Mouse (Mus musculus) megakaryocyte, embryonic 14.5 days (primary cell): ENCODE data around the gene Nsl1. TPM values are rescaled to one million over a fixed set of nuclear protein-coding genes. Genes with fewer than 3 reads are reported as not detected.

Experiments
- H3K27me3 ChIP-seq: replicated peaks from 2 replicates; pipeline ENCODE3; 2012; ENCODE audit warnings: inconsistent platforms
- H3K36me3 ChIP-seq: replicated peaks from 2 replicates; pipeline ENCODE3; 2012; ENCODE audit warnings: low read length, inconsistent platforms, mixed read lengths
- H3K4me1 ChIP-seq: 2 replicates; pipeline ENCODE4 v1.6.1; 2012; ENCODE audit warnings: inconsistent platforms
- H3K4me3 ChIP-seq: replicated peaks from 2 replicates; pipeline ENCODE3; 2012; ENCODE audit warnings: moderate library complexity, mild to moderate bottlenecking, inconsistent platforms
- H3K9me3 ChIP-seq: 2 replicates; pipeline ENCODE4 v1.6.1; 2012; ENCODE audit warnings: inconsistent platforms
- FLI1 ChIP-seq: IDR thresholded peaks from 2 replicates; pipeline ENCODE4 v1.6.1; 2012; ENCODE audit warnings: low read length, inconsistent platforms, mixed read lengths
- GATA1 ChIP-seq: IDR thresholded peaks from 3 replicates; pipeline ENCODE4 v1.6.1; 2012; ENCODE audit warnings: mixed read lengths, low read length, inconsistent platforms, borderline replicate concordance
- polyA plus RNA-seq: library from polyadenylated mRNA; stranded (reverse); fragments of >175 nt; gene quantifications from 2 replicates; pipeline ENCODE4 v1.2.3, GENCODE M21; 2012; ENCODE audit warnings: low replicate concordance; ENCODE audit not compliant: insufficient read depth

Nsl1 gene
- polyA plus RNA-seq, 1 experiment, result 1.3 TPM

GRCm38 (mm10) chr1:191053555-191053954 is 9.3 kb upstream of the Nsl1 start:
- H3K36me3 ChIP-seq, result peaks cover 64% of the 10 kb centered on the region
- TF ChIP-seq FLI1 (no peak), GATA1 (no peak)
- H3K9me3 ChIP-seq, result no peaks in the 10 kb centered on the region
- no peaks in the 10 kb centered on the region for H3K27me3 ChIP-seq
- H3K4me1 ChIP-seq, result peaks cover 56% of the 10 kb centered on the region
- H3K4me3 ChIP-seq, result no peak overlapping the region

DNA sequence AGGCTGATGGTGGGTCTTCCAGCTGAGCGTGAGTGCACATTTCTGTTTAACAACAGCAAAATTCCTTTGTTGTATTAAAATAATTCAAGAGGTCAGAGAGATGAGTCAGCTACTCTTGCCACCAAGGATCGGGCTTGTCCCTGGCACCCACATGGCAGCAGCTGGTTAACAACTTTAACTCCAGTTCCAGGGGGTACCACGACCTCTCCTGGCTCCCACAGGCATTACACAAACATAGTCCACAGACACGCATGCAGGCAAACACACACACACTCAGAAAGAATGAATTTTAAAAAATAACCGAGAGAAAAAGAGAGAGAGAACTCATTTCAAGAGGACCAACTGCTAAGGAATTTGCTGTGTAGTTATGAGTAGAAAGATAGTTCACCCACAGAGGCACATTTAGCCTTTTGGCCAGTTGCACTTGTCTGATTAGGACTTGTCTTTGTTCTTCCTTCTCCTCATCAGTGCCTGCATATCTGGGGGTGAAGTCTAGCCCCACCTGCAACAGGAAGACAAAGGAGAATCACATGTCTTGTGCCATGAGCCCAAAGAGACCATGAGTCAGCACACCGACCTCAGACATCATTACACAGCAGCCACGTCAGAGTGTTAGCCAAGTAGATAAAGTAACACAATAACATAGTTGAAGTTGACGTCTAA is 7.8 kb upstream of the Nsl1 start:
- Histone ChIP-seq H3K4me3 (peak overlapping the region; percentile 84), H3K9me3 (no peaks in the 10 kb centered on the region), H3K27me3 (no peaks in the 10 kb centered on the region), H3K36me3 (peaks cover 64% of the 10 kb centered on the region), H3K4me1 (peaks cover 57% of the 10 kb centered on the region)
- TF ChIP-seq FLI1 (no peak), GATA1 (peak; percentile 55; the same call in 1 of the 3 replicates)

- Histone ChIP-seq H3K9me3 (no peaks in the 10 kb centered on the region), H3K27me3 (no peaks in the 10 kb centered on the region), H3K4me3 (peak overlapping the region; percentile 84), H3K36me3 (peaks cover 61% of the 10 kb centered on the region), H3K4me1 (peaks cover 59% of the 10 kb centered on the region)
- TF ChIP-seq FLI1 (no peak), GATA1 (no peak)
Observed at GRCm38 (mm10) chr1:191055533-191055873, 7.3 kb upstream of the Nsl1 start.

DNA sequence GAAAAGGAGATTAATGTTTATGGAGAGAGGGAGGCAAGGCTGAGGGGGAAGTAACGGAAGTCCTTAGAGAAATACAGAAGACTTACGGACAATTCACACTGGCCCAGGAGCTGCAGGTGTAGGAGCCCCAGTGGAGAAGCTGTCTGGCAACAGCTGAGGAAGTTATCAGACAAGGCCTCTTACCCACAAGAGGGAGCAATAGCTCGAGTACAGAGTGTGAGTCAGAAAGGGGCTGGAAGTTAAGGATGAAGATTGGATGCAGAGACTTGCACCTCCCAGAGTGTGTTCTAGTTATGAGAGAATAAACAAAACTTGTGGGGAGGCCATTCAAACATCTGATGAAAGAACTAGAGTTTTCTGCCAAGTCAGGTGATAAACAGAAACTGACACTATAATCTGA is 5.4 kb upstream of the Nsl1 start:
- Histone ChIP-seq H3K36me3 (peaks cover 60% of the 10 kb centered on the region), H3K27me3 (no peaks in the 10 kb centered on the region), H3K9me3 (no peaks in the 10 kb centered on the region), H3K4me3 (no peak overlapping the region), H3K4me1 (peaks cover 67% of the 10 kb centered on the region)
- TF ChIP-seq FLI1 (no peak), GATA1 (no peak)

GRCm38 (mm10) chr1:191062241-191062780 is 501 bp upstream of the Nsl1 start:
- Histone ChIP-seq H3K4me3 (peak overlapping the region; percentile 99), H3K27me3 (no peaks in the 10 kb centered on the region), H3K4me1 (peaks cover 55% of the 10 kb centered on the region), H3K36me3 (peaks cover 49% of the 10 kb centered on the region), H3K9me3 (no peaks in the 10 kb centered on the region)
- TF ChIP-seq FLI1, result no peak
- TF ChIP-seq GATA1, result no peak

GRCm38 (mm10) chr1:191063700-191064099 is 888 bp downstream of the Nsl1 start:
- peak overlapping the region; percentile 99 for H3K4me3 ChIP-seq
- H3K27me3 ChIP-seq, result no peaks in the 10 kb centered on the region
- H3K36me3 ChIP-seq, result peaks cover 47% of the 10 kb centered on the region
- H3K9me3 ChIP-seq, result no peaks in the 10 kb centered on the region
- peaks cover 43% of the 10 kb centered on the region for H3K4me1 ChIP-seq
- TF ChIP-seq GATA1 (no peak), FLI1 (no peak)

DNA sequence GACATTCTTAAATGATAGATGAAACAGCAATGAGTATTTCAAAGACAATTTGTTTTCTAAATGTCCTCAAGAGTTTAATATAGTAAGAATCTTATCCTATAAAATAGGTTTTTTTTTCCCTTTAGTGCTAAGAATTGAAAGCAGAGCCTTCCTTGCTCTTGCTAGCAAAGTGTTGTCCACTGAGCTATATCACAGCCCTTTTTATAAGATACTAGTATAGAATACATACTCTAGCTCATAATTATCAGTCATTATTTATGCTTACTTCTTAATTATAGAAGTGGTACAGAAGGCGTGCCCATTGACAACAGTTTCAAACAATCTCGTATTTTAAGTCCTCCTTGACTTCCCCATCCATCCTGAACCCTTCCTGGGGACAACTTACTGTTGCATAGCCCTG is 1.7 kb downstream of the Nsl1 start:
- TF ChIP-seq FLI1, result no peak
- no peak for TF ChIP-seq GATA1
- peaks cover 47% of the 10 kb centered on the region for H3K36me3 ChIP-seq
- no peak overlapping the region for H3K4me3 ChIP-seq

GRCm38 (mm10) chr1:191065188-191065587 is 2.4 kb downstream of the Nsl1 start:
- peaks cover 43% of the 10 kb centered on the region for H3K4me1 ChIP-seq
- H3K9me3 ChIP-seq, result no peaks in the 10 kb centered on the region
- no peak overlapping the region for H3K4me3 ChIP-seq
- no peaks in the 10 kb centered on the region for H3K27me3 ChIP-seq
- TF ChIP-seq FLI1 (no peak), GATA1 (no peak)
- peaks cover 53% of the 10 kb centered on the region for H3K36me3 ChIP-seq

More for the DNA sequence above, 1.7 kb downstream of the Nsl1 start:
- Histone ChIP-seq H3K9me3 (no peaks in the 10 kb centered on the region), H3K4me1 (peaks cover 43% of the 10 kb centered on the region), H3K27me3 (no peaks in the 10 kb centered on the region)

DNA sequence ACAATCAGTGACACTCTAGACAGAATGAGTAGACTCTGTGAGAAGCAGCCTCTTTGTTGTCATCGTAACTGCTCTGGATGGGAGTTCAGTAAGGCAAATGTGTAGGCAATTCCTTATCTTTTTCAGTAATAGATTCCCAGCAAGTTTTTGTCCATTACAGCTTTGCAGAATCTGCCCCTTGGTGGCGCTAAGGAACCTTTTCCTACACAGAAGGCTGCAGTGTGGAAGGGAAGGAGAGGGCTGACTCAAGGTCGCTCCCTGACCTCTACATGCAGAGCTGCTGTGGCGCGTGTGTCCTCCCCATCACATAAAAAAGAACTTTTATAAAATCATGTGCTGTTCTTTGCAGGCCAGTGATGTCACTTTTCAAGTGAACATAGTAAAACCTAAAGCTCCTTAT is 5.6 kb downstream of the Nsl1 start:
- no peaks in the 10 kb centered on the region for H3K9me3 ChIP-seq
- no peak overlapping the region for H3K4me3 ChIP-seq
- TF ChIP-seq GATA1 (no peak), FLI1 (no peak)
- no peaks in the 10 kb centered on the region for H3K27me3 ChIP-seq
- peaks cover 83% of the 10 kb centered on the region for H3K36me3 ChIP-seq
- peaks cover 35% of the 10 kb centered on the region for H3K4me1 ChIP-seq

GRCm38 (mm10) chr1:191070259-191070658 is 7.4 kb downstream of the Nsl1 start:
- Histone ChIP-seq H3K27me3 (no peaks in the 10 kb centered on the region), H3K36me3 (peaks cover 96% of the 10 kb centered on the region), H3K9me3 (no peaks in the 10 kb centered on the region), H3K4me1 (peaks cover 25% of the 10 kb centered on the region), H3K4me3 (no peak overlapping the region)
- TF ChIP-seq FLI1 (no peak), GATA1 (no peak)
